Mouse (Mus musculus) small intestine, adult 2 months (tissue): ENCODE results near the gene Ypel1. TPM values are rescaled to one million over a fixed set of nuclear protein-coding genes. Genes with fewer than 3 reads are reported as not detected.

Experiments used
- H3K27ac ChIP-seq: fragments of 200-500 bp; 2 replicates; pipeline ENCODE4 v1.5.1; 2012; ENCODE audit warnings: low read depth, low read length, control low read depth, inconsistent platforms; ENCODE audit not compliant: insufficient read depth
- H3K27me3 ChIP-seq: fragments of 200-500 bp; 2 replicates; pipeline ENCODE4 v1.6.1; 2012; ENCODE audit warnings: mild to moderate bottlenecking, moderate library complexity, low read length, inconsistent platforms; ENCODE audit not compliant: control insufficient read depth, insufficient read depth
- H3K36me3 ChIP-seq: fragments of 200-500 bp; 2 replicates; pipeline ENCODE4 v1.6.1; 2012; ENCODE audit warnings: mild to moderate bottlenecking, low read length, control low read depth, inconsistent platforms; ENCODE audit not compliant: control insufficient read depth, insufficient read depth
- H3K4me1 ChIP-seq: fragments of 200-500 bp; 2 replicates; pipeline ENCODE4 v1.6.1; 2012; ENCODE audit warnings: low read length, inconsistent platforms, mixed read lengths; ENCODE audit not compliant: control insufficient read depth, insufficient read depth, insufficient read length
- H3K4me3 ChIP-seq: fragments of 200-500 bp; 2 replicates; pipeline ENCODE4 v1.5.1; 2012; ENCODE audit warnings: low read depth, mild to moderate bottlenecking, control low read depth, inconsistent platforms, low read length, moderate library complexity
- CTCF ChIP-seq: fragments of 200-500 bp; IDR thresholded peaks from 2 replicates; pipeline ENCODE4 v1.5.1; 2012; ENCODE audit warnings: low read depth, mild to moderate bottlenecking, control low read depth, inconsistent platforms, low read length, moderate library complexity, mixed read lengths; ENCODE audit not compliant: insufficient replicate concordance, insufficient read length; ENCODE audit errors: extremely low read depth
- POLR2A ChIP-seq: fragments of 200-500 bp; IDR thresholded peaks from 2 replicates; pipeline ENCODE4 v1.6.1; 2012; ENCODE audit warnings: low read depth, mild to moderate bottlenecking, control low read depth, inconsistent platforms, low read length, moderate library complexity
- WGBS: fragments of 180-500 bp; shearing (Covaris S2); methylation state at CpG from one replicate; pipeline ENCODE4 v1.1.7; 2018; 5-methylcytosine and 5-hydroxymethylcytosine counted together
- polyA plus RNA-seq: library from polyadenylated mRNA; depleted of rRNA; stranded (reverse); fragments of >200 nt; gene quantifications from 2 replicates; pipeline ENCODE4 v1.2.3, GENCODE M21; 2012

Gene Ypel1
- polyA plus RNA-seq, 1 experiment, result 0.60 TPM

GRCm38 (mm10) chr16:17044320-17044719 is 25.2 kb upstream of the Ypel1 start:
- Histone ChIP-seq H3K36me3 (peaks cover 60% of the 10 kb centered on the region), H3K4me3 (no peak overlapping the region), H3K27me3 (no peaks in the 10 kb centered on the region), H3K4me1 (no peaks in the 10 kb centered on the region), H3K27ac (no peak overlapping the region)
- no peak for TF ChIP-seq CTCF
- TF ChIP-seq POLR2A, result no peak
- 74% methylated on average over 3 of the region's 3 CpGs for WGBS

DNA sequence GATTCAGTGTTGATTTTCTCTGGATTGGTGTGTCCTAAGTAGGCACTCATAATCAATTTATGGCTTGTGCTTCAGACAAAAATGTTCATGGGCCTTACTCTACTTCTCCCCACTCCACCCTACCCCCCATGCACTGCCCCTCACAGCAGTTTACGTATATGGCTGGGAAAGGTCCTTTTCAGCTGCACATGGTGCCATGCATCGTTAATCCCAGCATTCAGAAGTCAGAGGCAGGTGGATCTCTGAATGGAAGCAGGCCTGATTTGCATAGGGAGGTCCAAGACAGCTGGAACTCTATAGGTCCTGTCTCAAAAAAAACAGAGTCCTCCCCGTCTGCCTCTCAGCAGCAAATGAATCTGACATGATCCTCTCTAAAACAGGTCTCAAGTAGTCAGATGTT is 24.2 kb upstream of the Ypel1 start:
- no peak for TF ChIP-seq POLR2A
- no peak for TF ChIP-seq CTCF
- Histone ChIP-seq H3K4me1 (no peaks in the 10 kb centered on the region), H3K36me3 (peaks cover 53% of the 10 kb centered on the region), H3K27ac (no peak overlapping the region), H3K27me3 (no peaks in the 10 kb centered on the region), H3K4me3 (no peak overlapping the region)
- 84% methylated on average over 3 of the region's 3 CpGs for WGBS

DNA sequence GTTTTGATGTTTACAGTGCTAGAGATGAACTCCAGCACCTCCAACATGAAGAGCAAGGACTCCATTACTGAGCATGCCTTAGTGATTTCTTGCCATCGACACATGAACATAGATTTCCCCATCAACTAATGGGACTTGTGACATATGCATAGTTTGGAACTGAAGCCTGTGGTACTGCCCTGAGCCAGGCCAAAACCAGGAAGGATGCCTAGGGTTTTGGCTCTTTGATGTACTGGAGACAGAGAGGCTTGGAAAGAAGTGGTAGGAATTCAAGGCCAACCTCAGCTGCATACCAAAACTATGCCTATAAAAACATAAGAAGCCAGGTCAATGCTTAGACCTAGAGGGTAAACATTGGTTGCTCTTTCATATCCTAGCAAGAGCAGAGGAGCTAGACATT is 19.6 kb upstream of the Ypel1 start:
- no peaks in the 10 kb centered on the region for H3K27me3 ChIP-seq
- H3K4me1 ChIP-seq, result no peaks in the 10 kb centered on the region
- no peak overlapping the region for H3K27ac ChIP-seq
- no peak for TF ChIP-seq POLR2A
- no peak for TF ChIP-seq CTCF
- H3K4me3 ChIP-seq, result no peak overlapping the region
- H3K36me3 ChIP-seq, result peaks cover 27% of the 10 kb centered on the region
- WGBS, result 92% methylated on average over 1 of the region's 1 CpGs

- no peak for TF ChIP-seq CTCF
- no peak for TF ChIP-seq POLR2A
- WGBS, result 70% methylated on average over 7 of the region's 7 CpGs
- H3K27ac ChIP-seq, result no peak overlapping the region
Measured at GRCm38 (mm10) chr16:17052087-17052486, 17.4 kb upstream of the Ypel1 start.

GRCm38 (mm10) chr16:17053903-17054302 is 15.6 kb upstream of the Ypel1 start:
- Histone ChIP-seq H3K36me3 (peaks cover 2% of the 10 kb centered on the region; the same call in 1 of the 2 replicates), H3K4me3 (no peak overlapping the region), H3K27me3 (no peaks in the 10 kb centered on the region), H3K27ac (no peak overlapping the region), H3K4me1 (no peaks in the 10 kb centered on the region)
- WGBS, result 66% methylated on average over 3 of the region's 3 CpGs
- TF ChIP-seq CTCF (no peak), POLR2A (no peak)

More at GRCm38 (mm10) chr16:17052087-17052486, 17.4 kb upstream of the Ypel1 start:
- Histone ChIP-seq H3K4me3 (no peak overlapping the region), H3K27me3 (no peaks in the 10 kb centered on the region), H3K36me3 (peaks cover 14% of the 10 kb centered on the region), H3K4me1 (no peaks in the 10 kb centered on the region)

- H3K4me1 ChIP-seq, result no peaks in the 10 kb centered on the region
- H3K27me3 ChIP-seq, result no peaks in the 10 kb centered on the region
- H3K36me3 ChIP-seq, result no peaks in the 10 kb centered on the region
- H3K4me3 ChIP-seq, result no peak overlapping the region
- 72% methylated on average over 3 of the region's 3 CpGs for WGBS
- no peak for TF ChIP-seq CTCF
- no peak overlapping the region for H3K27ac ChIP-seq
Measured at GRCm38 (mm10) chr16:17055584-17055983, 13.9 kb upstream of the Ypel1 start.

- H3K27me3 ChIP-seq, result no peaks in the 10 kb centered on the region
- no peaks in the 10 kb centered on the region for H3K4me1 ChIP-seq
- no peak overlapping the region for H3K27ac ChIP-seq
- WGBS, result 14% methylated on average over 1 of the region's 1 CpGs
- no peaks in the 10 kb centered on the region for H3K36me3 ChIP-seq
- no peak overlapping the region for H3K4me3 ChIP-seq
- no peak for TF ChIP-seq CTCF
- no peak for TF ChIP-seq POLR2A
Measured at GRCm38 (mm10) chr16:17062338-17062737, 7.2 kb upstream of the Ypel1 start.

GRCm38 (mm10) chr16:17067552-17067951 is 1.9 kb upstream of the Ypel1 start:
- 86% methylated on average over 2 of the region's 2 CpGs for WGBS
- H3K4me3 ChIP-seq, result no peak overlapping the region
- no peaks in the 10 kb centered on the region for H3K27me3 ChIP-seq
- H3K27ac ChIP-seq, result no peak overlapping the region
- H3K36me3 ChIP-seq, result no peaks in the 10 kb centered on the region
- H3K4me1 ChIP-seq, result no peaks in the 10 kb centered on the region
- TF ChIP-seq POLR2A (no peak), CTCF (no peak)
